ENCODE assay signal across 7 mouse cellular contexts in the genomic region with DNA sequence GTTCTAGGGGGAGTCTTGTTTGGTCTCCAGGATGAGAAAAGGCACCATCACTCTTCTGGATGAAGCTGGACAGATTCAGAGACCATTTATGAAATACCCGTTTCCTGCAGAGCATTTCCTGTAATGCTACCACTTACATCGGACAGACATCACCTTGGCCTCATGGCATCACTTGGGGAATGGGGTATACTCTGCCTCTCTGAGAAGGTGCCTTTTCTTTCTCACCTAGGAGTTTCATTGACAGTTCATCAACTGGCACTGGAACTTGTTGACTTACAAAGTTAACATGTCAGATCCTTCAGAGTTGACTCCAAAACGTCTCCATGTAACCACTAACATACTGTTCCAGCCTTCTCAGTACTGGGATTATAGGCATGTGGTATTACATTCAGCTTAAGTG. TPM values are rescaled to one million over a fixed set of nuclear protein-coding genes. Genes with fewer than 3 reads are reported as not detected.
DNase-seq lines count a peak whose midpoint lies in the region; ATAC-seq and TF ChIP-seq lines count a peak whose summit lies in the region.

No protein-coding gene starts in this region.

- H3K4me1 ChIP-seq in lung, embryonic 14.5 days (ENCODE audit: insufficient read depth) = peaks cover 6% of the 10 kb centered on the region; the same call in 1 of the 2 replicates
- H3K4me1 ChIP-seq in forebrain, embryonic 11.5 days (replicated peaks; ENCODE audit: control insufficient read depth, insufficient read depth, low read length) = peaks cover 3% of the 10 kb centered on the region; the same call in 1 of the 2 replicates
- H3K4me1 ChIP-seq in limb, embryonic 12.5 days (replicated peaks) = peaks cover 21% of the 10 kb centered on the region
- H3K4me1 ChIP-seq in stomach, embryonic 14.5 days (ENCODE audit: control insufficient read depth, insufficient read depth, low read length) = peaks cover 13% of the 10 kb centered on the region; the same call in 1 of the 2 replicates

- TF ChIP-seq CTCF in lung, embryonic 14.5 days (IDR thresholded peaks at IDR 0.05; ENCODE audit: low read depth) = no peak

- H3K27me3 ChIP-seq in lung, embryonic 14.5 days (ENCODE audit: insufficient read depth, low read length) = no peaks in the 10 kb centered on the region
- no peaks in the 10 kb centered on the region for H3K27me3 ChIP-seq in forebrain, embryonic 11.5 days (ENCODE audit: control insufficient read depth, insufficient read depth, low read length)
- H3K27me3 ChIP-seq in limb, embryonic 12.5 days = no peaks in the 10 kb centered on the region
- no peaks in the 10 kb centered on the region for H3K27me3 ChIP-seq in stomach, embryonic 14.5 days (ENCODE audit: control insufficient read depth, insufficient read depth, low read length)

- H3K9me3 ChIP-seq in lung, embryonic 14.5 days (ENCODE audit: low read depth, low read length) = no peaks in the 10 kb centered on the region
- no peaks in the 10 kb centered on the region for H3K9me3 ChIP-seq in forebrain, embryonic 11.5 days (ENCODE audit: control insufficient read depth, low read length)
- no peaks in the 10 kb centered on the region for H3K9me3 ChIP-seq in limb, embryonic 12.5 days
- no peaks in the 10 kb centered on the region for H3K9me3 ChIP-seq in stomach, embryonic 14.5 days (ENCODE audit: control insufficient read depth, low read depth, low read length)

- H3K9ac ChIP-seq in lung, embryonic 14.5 days = no peak overlapping the region; the same call in 1 of the 2 replicates
- H3K9ac ChIP-seq in forebrain, embryonic 11.5 days (ENCODE audit: low read length) = no peak overlapping the region
- H3K9ac ChIP-seq in limb, embryonic 12.5 days (replicated peaks) = peak overlapping the region; percentile 89; the same call in 1 of the 2 replicates
- peak overlapping the region; percentile 77; the same call in 1 of the 2 replicates for H3K9ac ChIP-seq in stomach, embryonic 14.5 days (replicated peaks; ENCODE audit: low read depth, low read length)

- H3K4me2 ChIP-seq in lung, embryonic 14.5 days = peak overlapping the region; percentile 84
- H3K4me2 ChIP-seq in forebrain, embryonic 11.5 days (ENCODE audit: low read depth, low read length, severe bottlenecking) = peak overlapping the region; percentile 69; the same call in 1 of the 2 replicates
- peak overlapping the region; percentile 78 for H3K4me2 ChIP-seq in limb, embryonic 12.5 days
- peak overlapping the region; percentile 74 for H3K4me2 ChIP-seq in stomach, embryonic 14.5 days (replicated peaks; ENCODE audit: low read depth, low read length)

- no peak for ATAC-seq in lung, embryonic 14.5 days (ENCODE audit: insufficient read depth)
- no peak for ATAC-seq in forebrain, embryonic 11.5 days (replicated peaks; ENCODE audit: low FRiP score)
- no peak for ATAC-seq in limb, embryonic 12.5 days (ENCODE audit: insufficient number of reproducible peaks, insufficient read depth, low FRiP score, low TSS enrichment, low read depth)
- no peak for ATAC-seq in stomach, embryonic 14.5 days (ENCODE audit: insufficient number of reproducible peaks, insufficient read depth, low FRiP score, low read depth)

- no peaks in the 10 kb centered on the region for H3K36me3 ChIP-seq in lung, embryonic 14.5 days (ENCODE audit: insufficient read depth)
- H3K36me3 ChIP-seq in forebrain, embryonic 11.5 days (ENCODE audit: control insufficient read depth, insufficient read depth, low read length) = no peaks in the 10 kb centered on the region
- H3K36me3 ChIP-seq in limb, embryonic 12.5 days = peaks cover 5% of the 10 kb centered on the region; the same call in 1 of the 2 replicates
- H3K36me3 ChIP-seq in stomach, embryonic 14.5 days (ENCODE audit: control insufficient read depth, insufficient read depth, low read length) = no peaks in the 10 kb centered on the region

- WGBS in lung, embryonic 14.5 days = 61% methylated on average over 3 of the region's 3 CpGs
- 77% methylated on average over 3 of the region's 3 CpGs for WGBS in forebrain, embryonic 11.5 days
- WGBS in limb, embryonic 12.5 days = 69% methylated on average over 3 of the region's 3 CpGs
- 60% methylated on average over 3 of the region's 3 CpGs for WGBS in stomach, embryonic 14.5 days

- H3K27ac ChIP-seq in lung, embryonic 14.5 days (ENCODE audit: low read depth) = no peak overlapping the region
- no peak overlapping the region for H3K27ac ChIP-seq in forebrain, embryonic 11.5 days (ENCODE audit: low read depth, low read length)
- 0 out of 2 replicates have a peak overlapping the region, but pooled peaks have one; percentile 92 for H3K27ac ChIP-seq in limb, embryonic 12.5 days
- no peak overlapping the region for H3K27ac ChIP-seq in stomach, embryonic 14.5 days (ENCODE audit: low read length)

- peak overlapping the region; percentile 78; the same call in 1 of the 2 replicates for H3K4me3 ChIP-seq in lung, embryonic 14.5 days (ENCODE audit: low read depth, low read length)
- H3K4me3 ChIP-seq in forebrain, embryonic 11.5 days (ENCODE audit: low read depth, low read length) = no peak overlapping the region
- H3K4me3 ChIP-seq in limb, embryonic 12.5 days (replicated peaks) = peak overlapping the region; percentile 80
- peak overlapping the region; percentile 82; the same call in 1 of the 2 replicates for H3K4me3 ChIP-seq in stomach, embryonic 14.5 days (ENCODE audit: low read depth, low read length)

- no peak for DNase-seq in lung, embryonic 14.5 days
- DNase-seq in lung, adult 18-20 months = no peak
- DNase-seq in forebrain, embryonic 11.5 days (ENCODE audit: low spot score) = no peak
- DNase-seq in left cerebral cortex, adult 8-10 months (ENCODE audit: low spot score in 2 of 2) = no peak
- no peak for DNase-seq in frontal cortex, postnatal 14 days (ENCODE audit: low spot score in 2 of 2)

RNA-seq across cellular contexts. Expression of gene Rab33b, which starts 0.9 kb away (rescaled TPM):
- 17.8 and 21.3 TPM in 2 replicates for polyA plus RNA-seq in lung, embryonic 14.5 days (2014; fragmentation: Nextera tagmentation; extraction: Ambion mirVana)
- polyA plus RNA-seq in forebrain, embryonic 11.5 days (2014; fragmentation: Nextera tagmentation; extraction: Ambion mirVana) = 14.4 and 14.8 TPM in 2 replicates
- 23.9 and 24.2 TPM in 2 replicates for polyA plus RNA-seq in limb, embryonic 12.5 days (2016; fragmentation: Nextera tagmentation; extraction: Ambion mirVana)
- polyA plus RNA-seq in stomach, embryonic 14.5 days (2014; fragmentation: Nextera tagmentation; extraction: Ambion mirVana) = 21.9 and 26.5 TPM in 2 replicates
- 10 to 100 TPM; 24.0 to 28.2 (median 25.3) TPM for total RNA-seq in left cerebral cortex, adult 8-10 months (2022)

Comparison
In these comparisons a context has a peak if more than half of its experiments do, and no peak if none do; other contexts are left out.
1. H3K9ac ChIP-seq: peak in limb, embryonic 12.5 days (single experiment) and stomach, embryonic 14.5 days (single experiment); none in lung, embryonic 14.5 days (single experiment) and forebrain, embryonic 11.5 days (single experiment).
2. Peak in every context shown above with its lines, with median percentiles within 50 percentile points of each other: H3K4me2 ChIP-seq.